Mouse (Mus musculus): ENCODE measurements around the gene 2700049A03Rik. TPM values are rescaled to one million over a fixed set of nuclear protein-coding genes. Genes with fewer than 3 reads are reported as not detected.

The 2700049A03Rik gene
- polyA plus RNA-seq, 1 experiment from 2014 or later, result 18.7 TPM

DNA sequence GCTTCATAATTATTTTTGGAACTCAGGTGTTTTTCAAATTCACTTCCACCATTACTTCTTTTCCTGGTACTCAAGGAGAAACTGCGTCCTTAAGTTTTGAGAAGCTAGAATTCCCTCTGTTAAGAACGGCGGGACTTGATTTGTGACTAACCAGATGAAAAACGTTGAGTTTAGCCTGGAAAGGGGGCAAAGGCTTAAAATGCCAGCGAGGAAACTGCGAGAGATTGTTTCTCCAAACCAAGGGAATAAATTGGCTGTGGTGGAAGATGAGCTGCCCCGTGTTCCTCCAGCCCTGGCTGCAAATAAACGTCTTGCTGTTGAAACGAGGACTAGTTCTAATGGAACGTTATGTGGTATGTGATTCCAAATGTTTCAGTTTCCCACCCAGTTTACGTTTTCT lies 1.0 kb downstream of the 2700049A03Rik start:
- no peak for ATAC-seq (ENCODE audit: insufficient number of reproducible peaks, insufficient read depth, low FRiP score, low TSS enrichment)
- Histone ChIP-seq H3K9me3 (no peaks in the 10 kb centered on the region), H3K4me1 (peaks cover 16% of the 10 kb centered on the region; the same call in 1 of the 2 replicates), H3K27ac (no peak overlapping the region), H3K27me3 (no peaks in the 10 kb centered on the region), H3K36me3 (peaks cover 31% of the 10 kb centered on the region), H3K4me2 (replicated peaks) (peak overlapping the region; percentile 88), H3K9ac (peak overlapping the region; percentile 66), H3K4me3 (peak overlapping the region; percentile 98)
- 5% methylated on average over 11 of the region's 11 CpGs for WGBS

GRCm38 (mm10) chr12:71139258-71139828 lies 2.7 kb downstream of the 2700049A03Rik start:
- Histone ChIP-seq H3K4me3 (no peak overlapping the region), H3K4me2 (replicated peaks) (peak overlapping the region; percentile 88; the same call in 1 of the 2 replicates), H3K27ac (no peak overlapping the region)

GRCm38 (mm10) chr12:71141189-71141588 lies 4.5 kb downstream of the 2700049A03Rik start:
- no peak for ATAC-seq (ENCODE audit: insufficient number of reproducible peaks, insufficient read depth, low FRiP score, low TSS enrichment)
- H3K9ac ChIP-seq, result no peak overlapping the region
- no peak overlapping the region for H3K4me2 ChIP-seq (replicated peaks)
- H3K36me3 ChIP-seq, result peaks cover 61% of the 10 kb centered on the region
- peaks cover 12% of the 10 kb centered on the region; the same call in 1 of the 2 replicates for H3K4me1 ChIP-seq
- no peak overlapping the region for H3K4me3 ChIP-seq
- H3K27ac ChIP-seq, result no peak overlapping the region
- no peaks in the 10 kb centered on the region for H3K27me3 ChIP-seq
- no peaks in the 10 kb centered on the region for H3K9me3 ChIP-seq

More at GRCm38 (mm10) chr12:71139258-71139828, 2.7 kb downstream of the 2700049A03Rik start:
- Histone ChIP-seq H3K36me3 (peaks cover 43% of the 10 kb centered on the region), H3K4me1 (peaks cover 16% of the 10 kb centered on the region; the same call in 1 of the 2 replicates), H3K9me3 (no peaks in the 10 kb centered on the region), H3K9ac (no peak overlapping the region), H3K27me3 (no peaks in the 10 kb centered on the region)
- 79% methylated on average over 5 of the region's 5 CpGs for WGBS
- ATAC-seq (ENCODE audit: insufficient number of reproducible peaks, insufficient read depth, low FRiP score, low TSS enrichment), result no peak

DNA sequence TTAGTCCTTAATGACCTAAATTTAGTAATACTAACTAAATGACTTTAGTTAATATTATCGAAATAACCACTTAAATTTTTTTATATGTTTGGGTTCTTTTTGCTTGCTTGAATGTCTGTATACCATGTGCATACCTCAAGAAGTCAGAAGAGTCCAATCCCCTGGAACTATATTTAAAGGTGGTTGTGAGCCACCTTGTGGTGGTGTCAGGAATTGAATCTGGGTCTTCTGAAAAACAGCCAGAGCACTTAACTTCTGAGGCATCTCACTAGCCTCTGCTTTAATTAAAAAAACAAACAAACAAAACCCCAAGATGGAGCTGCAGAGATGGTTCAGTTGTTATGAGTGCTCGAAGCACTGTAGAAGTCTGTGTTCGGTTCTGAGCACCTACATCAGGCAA lies 11.0 kb downstream of the 2700049A03Rik start:
- Histone ChIP-seq H3K4me3 (no peak overlapping the region), H3K36me3 (peaks cover 71% of the 10 kb centered on the region), H3K27me3 (no peaks in the 10 kb centered on the region), H3K9ac (no peak overlapping the region), H3K27ac (no peak overlapping the region), H3K9me3 (no peaks in the 10 kb centered on the region), H3K4me1 (no peaks in the 10 kb centered on the region), H3K4me2 (replicated peaks) (no peak overlapping the region)
- no peak for ATAC-seq (ENCODE audit: insufficient number of reproducible peaks, insufficient read depth, low FRiP score, low TSS enrichment)
- 77% methylated on average over 3 of the region's 3 CpGs for WGBS

- no peak for ATAC-seq (ENCODE audit: insufficient number of reproducible peaks, insufficient read depth, low FRiP score, low TSS enrichment)
- Histone ChIP-seq H3K9me3 (no peaks in the 10 kb centered on the region), H3K4me2 (replicated peaks) (no peak overlapping the region), H3K36me3 (peaks cover 70% of the 10 kb centered on the region), H3K4me3 (no peak overlapping the region), H3K27me3 (no peaks in the 10 kb centered on the region), H3K27ac (no peak overlapping the region), H3K9ac (no peak overlapping the region), H3K4me1 (no peaks in the 10 kb centered on the region)
- WGBS, result 96% methylated on average over 9 of the region's 9 CpGs
Measured at GRCm38 (mm10) chr12:71148801-71149200, 12.2 kb downstream of the 2700049A03Rik start.

GRCm38 (mm10) chr12:71149456-71149855 lies 12.8 kb downstream of the 2700049A03Rik start:
- Histone ChIP-seq H3K9me3 (no peaks in the 10 kb centered on the region), H3K36me3 (peaks cover 72% of the 10 kb centered on the region), H3K27me3 (no peaks in the 10 kb centered on the region), H3K27ac (no peak overlapping the region), H3K4me3 (no peak overlapping the region), H3K4me2 (replicated peaks) (no peak overlapping the region), H3K9ac (no peak overlapping the region), H3K4me1 (no peaks in the 10 kb centered on the region)
- ATAC-seq (ENCODE audit: insufficient number of reproducible peaks, insufficient read depth, low FRiP score, low TSS enrichment), result no peak
- WGBS, result 89% methylated on average over 6 of the region's 6 CpGs

DNA sequence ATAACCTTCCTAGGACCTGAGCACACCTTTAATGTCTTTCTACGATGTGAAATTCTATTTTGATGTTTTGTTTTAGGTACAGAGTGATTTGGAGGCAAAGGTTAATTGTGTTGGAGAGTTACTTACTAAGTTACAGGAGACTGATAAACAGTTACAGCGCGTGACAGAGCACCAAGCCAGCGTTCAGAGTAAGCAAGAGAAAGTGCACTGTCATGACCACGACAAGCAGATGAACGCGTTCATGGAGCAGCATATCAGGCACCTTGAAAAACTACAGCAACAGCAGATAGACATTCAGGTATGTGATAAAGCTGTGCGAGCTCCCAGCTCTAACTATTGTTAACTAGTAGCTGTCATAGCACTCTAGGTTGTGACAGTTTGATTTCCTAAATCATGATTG lies 13.5 kb downstream of the 2700049A03Rik start:
- no peak overlapping the region for H3K4me2 ChIP-seq (replicated peaks)
- 94% methylated on average over 8 of the region's 8 CpGs for WGBS
- H3K9me3 ChIP-seq, result no peaks in the 10 kb centered on the region
- H3K27me3 ChIP-seq, result no peaks in the 10 kb centered on the region
- no peak for ATAC-seq (ENCODE audit: insufficient number of reproducible peaks, insufficient read depth, low FRiP score, low TSS enrichment)
- peaks cover 71% of the 10 kb centered on the region for H3K36me3 ChIP-seq
- no peak overlapping the region for H3K9ac ChIP-seq
- no peaks in the 10 kb centered on the region for H3K4me1 ChIP-seq
- H3K4me3 ChIP-seq, result no peak overlapping the region
- no peak overlapping the region for H3K27ac ChIP-seq

DNA sequence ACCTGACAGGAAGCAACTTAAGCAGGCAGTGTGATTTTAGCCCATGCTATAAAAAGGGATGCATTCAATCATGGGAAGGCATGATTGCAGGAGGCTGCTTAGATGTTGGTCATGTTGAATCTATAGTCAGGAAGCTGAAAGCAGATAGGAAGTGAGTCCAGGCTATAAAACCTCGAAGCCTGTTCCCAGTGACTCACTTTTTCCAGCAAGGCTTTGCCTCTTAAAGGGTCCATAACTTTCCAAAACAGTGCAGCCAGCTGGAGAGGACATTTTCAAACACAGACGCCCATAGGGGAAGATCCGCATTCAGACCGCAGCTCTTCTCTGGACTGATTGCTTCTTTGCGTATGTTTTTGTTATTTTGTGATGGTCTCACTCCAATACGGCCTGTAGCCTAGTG lies 18.3 kb downstream of the 2700049A03Rik start:
- Histone ChIP-seq H3K9ac (no peak overlapping the region), H3K4me3 (no peak overlapping the region), H3K36me3 (peaks cover 79% of the 10 kb centered on the region), H3K27me3 (no peaks in the 10 kb centered on the region), H3K4me2 (replicated peaks) (no peak overlapping the region), H3K9me3 (no peaks in the 10 kb centered on the region), H3K4me1 (no peaks in the 10 kb centered on the region), H3K27ac (no peak overlapping the region)
- WGBS, result 91% methylated on average over 6 of the region's 6 CpGs
- ATAC-seq (ENCODE audit: insufficient number of reproducible peaks, insufficient read depth, low FRiP score, low TSS enrichment), result no peak

- Histone ChIP-seq H3K36me3 (peaks cover 82% of the 10 kb centered on the region), H3K4me1 (no peaks in the 10 kb centered on the region), H3K9me3 (no peaks in the 10 kb centered on the region), H3K27me3 (no peaks in the 10 kb centered on the region), H3K4me3 (no peak overlapping the region), H3K4me2 (replicated peaks) (no peak overlapping the region), H3K27ac (no peak overlapping the region), H3K9ac (no peak overlapping the region; the same call in 1 of the 2 replicates)
- ATAC-seq (ENCODE audit: insufficient number of reproducible peaks, insufficient read depth, low FRiP score, low TSS enrichment), result no peak
- WGBS, result 88% methylated on average over 6 of the region's 6 CpGs
Measured at GRCm38 (mm10) chr12:71157974-71158373, 21.3 kb downstream of the 2700049A03Rik start.

DNA sequence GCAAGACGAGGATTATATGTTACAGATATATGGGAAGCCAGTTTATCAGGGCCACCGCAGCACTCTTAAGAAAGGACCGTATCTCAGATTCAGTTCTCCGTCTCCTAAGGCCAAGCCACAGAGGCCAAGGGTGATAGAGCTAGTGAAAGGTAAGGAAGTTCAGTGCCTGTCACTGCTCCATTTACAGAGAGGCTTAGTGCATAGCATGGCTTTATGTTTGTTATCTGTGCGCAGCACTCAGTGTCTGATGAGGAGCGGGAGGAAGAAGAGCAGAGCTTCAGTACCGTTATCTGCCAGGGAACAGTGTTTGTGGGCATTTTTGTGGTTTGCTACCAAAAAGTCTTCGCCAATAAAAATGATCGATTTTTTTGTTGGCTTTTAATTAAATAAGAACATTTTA lies 27.8 kb downstream of the 2700049A03Rik start:
- Histone ChIP-seq H3K9me3 (no peaks in the 10 kb centered on the region), H3K4me1 (no peaks in the 10 kb centered on the region), H3K9ac (no peak overlapping the region), H3K36me3 (peaks cover 63% of the 10 kb centered on the region), H3K4me2 (replicated peaks) (no peak overlapping the region), H3K27me3 (no peaks in the 10 kb centered on the region), H3K4me3 (no peak overlapping the region), H3K27ac (no peak overlapping the region)
- ATAC-seq (ENCODE audit: insufficient number of reproducible peaks, insufficient read depth, low FRiP score, low TSS enrichment), result no peak
- 91% methylated on average over 9 of the region's 9 CpGs for WGBS

- peaks cover 55% of the 10 kb centered on the region for H3K36me3 ChIP-seq
Measured at GRCm38 (mm10) chr12:71169911-71170310, 33.3 kb downstream of the 2700049A03Rik start.

DNA sequence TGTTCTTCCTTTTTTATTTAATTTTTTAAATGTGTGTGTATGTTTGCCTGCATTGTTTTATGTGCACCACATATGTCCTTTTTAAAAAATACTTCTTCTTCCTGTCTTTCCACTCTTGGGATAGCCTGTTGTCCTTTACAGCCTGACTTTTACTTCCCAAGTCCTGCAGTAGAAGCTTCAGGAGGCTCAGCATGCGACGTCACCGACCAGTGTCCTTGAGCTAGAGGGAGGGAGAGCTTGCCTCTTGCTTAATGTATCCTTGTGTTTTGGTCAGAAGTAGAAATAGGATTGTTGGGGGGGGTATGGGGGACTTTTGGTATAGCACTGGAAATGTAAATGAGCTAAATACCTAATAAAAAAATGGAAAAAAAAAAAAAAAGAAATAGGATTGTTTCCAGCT lies 47.1 kb downstream of the 2700049A03Rik start:
- WGBS, result 89% methylated on average over 3 of the region's 3 CpGs
- Histone ChIP-seq H3K4me1 (no peaks in the 10 kb centered on the region), H3K27me3 (no peaks in the 10 kb centered on the region), H3K36me3 (peaks cover 54% of the 10 kb centered on the region), H3K27ac (no peak overlapping the region), H3K9ac (no peak overlapping the region), H3K4me2 (replicated peaks) (no peak overlapping the region), H3K9me3 (no peaks in the 10 kb centered on the region), H3K4me3 (no peak overlapping the region)
- no peak for ATAC-seq (ENCODE audit: insufficient number of reproducible peaks, insufficient read depth, low FRiP score, low TSS enrichment)

More at GRCm38 (mm10) chr12:71169911-71170310, 33.3 kb downstream of the 2700049A03Rik start:
- WGBS, result 94% methylated on average over 1 of the region's 1 CpGs
- Histone ChIP-seq H3K4me1 (no peaks in the 10 kb centered on the region), H3K4me3 (no peak overlapping the region), H3K9me3 (no peaks in the 10 kb centered on the region), H3K9ac (no peak overlapping the region), H3K4me2 (replicated peaks) (no peak overlapping the region), H3K27me3 (no peaks in the 10 kb centered on the region), H3K27ac (no peak overlapping the region)
- ATAC-seq (ENCODE audit: insufficient number of reproducible peaks, insufficient read depth, low FRiP score, low TSS enrichment), result no peak
